Mouse (Mus musculus): Measurements from ENCODE around the gene Gm45194. TPM values are rescaled to one million over a fixed set of nuclear protein-coding genes. Genes with fewer than 3 reads are reported as not detected.

Gm45194 gene
- not detected for polyA plus RNA-seq (2012; fragmentation: generic; extraction: Trizol)
- long read RNA-seq, experiment 1: 0 reads
- long read RNA-seq, experiment 2: 0 reads

- Histone ChIP-seq H3K36me3 (ENCODE audit: control insufficient read depth, insufficient read depth) (no peaks in the 10 kb centered on the region), H3K79me2 (ENCODE audit: control insufficient read depth, insufficient read depth) (no peaks in the 10 kb centered on the region), H3K27me3 (ENCODE audit: control insufficient read depth, insufficient read depth, insufficient read length) (no peaks in the 10 kb centered on the region), H3K79me3 (ENCODE audit: low read depth) (no peaks in the 10 kb centered on the region), H3ac (ENCODE audit: control insufficient read depth, insufficient read length, low read depth) (no peak within 1 kb of the TSS), H3K4me3 (ENCODE audit: insufficient read depth, poor library complexity, severe bottlenecking) (no peak within 1 kb of the TSS)
- no peak for TF ChIP-seq MYOG (IDR thresholded peaks at IDR 0.05; ENCODE audit: control insufficient read depth, extremely low read depth, insufficient read length)
- TF ChIP-seq CTCF (IDR thresholded peaks at IDR 0.05; ENCODE audit: control insufficient read depth, insufficient read depth, insufficient read length): no peak
- TF ChIP-seq FOSL1 (IDR thresholded peaks at IDR 0.05; ENCODE audit: insufficient read depth, low read length, poor library complexity, severe bottlenecking): no peak
- TF ChIP-seq USF1 (IDR thresholded peaks at IDR 0.05; ENCODE audit: low read depth): no peak
- TF ChIP-seq CEBPB (IDR thresholded peaks at IDR 0.05; ENCODE audit: low read depth): no peak
- no peak for TF ChIP-seq MYOD1 (IDR thresholded peaks at IDR 0.05; ENCODE audit: control insufficient read depth, insufficient read length, low read depth)
- TF ChIP-seq MAX (IDR thresholded peaks at IDR 0.05): no peak
These were observed at the start of gene Gm45194 for GRCm38 (mm10) chrX:111891089-111891488. Gene Gm45194 (plus strand): TSS chrX:111891389.

DNA sequence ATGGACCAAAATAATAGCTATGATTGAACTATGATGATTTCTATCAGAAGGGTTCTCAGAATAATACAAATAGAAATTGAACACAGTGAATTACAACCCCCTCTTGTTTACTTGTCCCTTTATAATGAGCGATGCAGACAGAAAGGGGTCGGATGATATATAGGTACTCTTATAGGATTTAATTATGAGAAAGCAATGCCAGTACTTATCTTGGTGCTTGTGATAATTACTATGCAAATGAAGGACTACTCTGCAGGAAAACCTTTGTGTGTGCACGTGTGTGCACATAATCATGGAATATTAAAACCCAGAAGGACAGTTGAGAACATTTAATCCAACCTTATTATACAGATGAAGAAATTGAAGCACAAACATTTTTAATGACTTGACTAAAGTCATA, 35.3 kb upstream of the Gm45194 start:
- no peaks in the 10 kb centered on the region for H3K79me2 ChIP-seq (ENCODE audit: control insufficient read depth, insufficient read depth)
- no peaks in the 10 kb centered on the region for H3K36me3 ChIP-seq (ENCODE audit: control insufficient read depth, insufficient read depth)
- no peak overlapping the region for H3K4me3 ChIP-seq (ENCODE audit: insufficient read depth, poor library complexity, severe bottlenecking)
- H3ac ChIP-seq (ENCODE audit: control insufficient read depth, insufficient read length, low read depth): no peak overlapping the region
- no peaks in the 10 kb centered on the region for H3K79me3 ChIP-seq (ENCODE audit: low read depth)
- TF ChIP-seq FOSL1 (IDR thresholded peaks at IDR 0.05; ENCODE audit: insufficient read depth, low read length, poor library complexity, severe bottlenecking) (no peak), MYOD1 (IDR thresholded peaks at IDR 0.05; ENCODE audit: control insufficient read depth, insufficient read length, low read depth) (no peak), CTCF (IDR thresholded peaks at IDR 0.05; ENCODE audit: control insufficient read depth, insufficient read depth, insufficient read length) (no peak), CEBPB (IDR thresholded peaks at IDR 0.05; ENCODE audit: low read depth) (no peak), MAX (IDR thresholded peaks at IDR 0.05) (no peak), MYOG (IDR thresholded peaks at IDR 0.05; ENCODE audit: control insufficient read depth, extremely low read depth, insufficient read length) (no peak), USF1 (IDR thresholded peaks at IDR 0.05; ENCODE audit: low read depth) (no peak)
- no peaks in the 10 kb centered on the region for H3K27me3 ChIP-seq (ENCODE audit: control insufficient read depth, insufficient read depth, insufficient read length)

DNA sequence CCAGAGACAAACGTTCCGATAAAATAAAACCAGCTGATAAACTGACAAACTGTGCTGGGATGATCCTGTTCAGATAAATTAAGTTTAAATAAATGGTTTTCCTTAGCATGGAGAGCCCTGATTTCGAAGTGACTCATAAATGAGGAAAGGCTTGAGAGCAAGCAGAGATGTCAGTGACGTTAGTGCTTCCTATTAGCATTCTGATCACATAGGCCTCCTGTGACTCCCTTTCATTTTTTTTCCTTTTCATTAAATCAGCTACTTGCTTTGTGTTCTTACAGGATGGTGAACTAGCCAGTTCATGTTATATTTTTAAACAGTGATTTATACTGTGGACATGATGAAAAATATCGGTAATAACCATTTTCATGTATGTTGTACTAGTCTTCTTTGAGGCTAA, 9.9 kb upstream of the Gm45194 start:
- H3ac ChIP-seq (ENCODE audit: control insufficient read depth, insufficient read length, low read depth): no peak overlapping the region
- no peaks in the 10 kb centered on the region for H3K36me3 ChIP-seq (ENCODE audit: control insufficient read depth, insufficient read depth)
- no peak for TF ChIP-seq CTCF (IDR thresholded peaks at IDR 0.05; ENCODE audit: control insufficient read depth, insufficient read depth, insufficient read length)
- TF ChIP-seq MYOG (IDR thresholded peaks at IDR 0.05; ENCODE audit: control insufficient read depth, extremely low read depth, insufficient read length): no peak
- TF ChIP-seq MAX (IDR thresholded peaks at IDR 0.05): no peak
- no peak for TF ChIP-seq MYOD1 (IDR thresholded peaks at IDR 0.05; ENCODE audit: control insufficient read depth, insufficient read length, low read depth)
- TF ChIP-seq CEBPB (IDR thresholded peaks at IDR 0.05; ENCODE audit: low read depth): no peak
- no peak for TF ChIP-seq USF1 (IDR thresholded peaks at IDR 0.05; ENCODE audit: low read depth)
- TF ChIP-seq FOSL1 (IDR thresholded peaks at IDR 0.05; ENCODE audit: insufficient read depth, low read length, poor library complexity, severe bottlenecking): no peak
- H3K27me3 ChIP-seq (ENCODE audit: control insufficient read depth, insufficient read depth, insufficient read length): no peaks in the 10 kb centered on the region
- H3K4me3 ChIP-seq (ENCODE audit: insufficient read depth, poor library complexity, severe bottlenecking): no peak overlapping the region
- no peaks in the 10 kb centered on the region for H3K79me3 ChIP-seq (ENCODE audit: low read depth)
- no peaks in the 10 kb centered on the region for H3K79me2 ChIP-seq (ENCODE audit: control insufficient read depth, insufficient read depth)

GRCm38 (mm10) chrX:111894321-111895050, 3.3 kb downstream of the Gm45194 start:
- Histone ChIP-seq H3K27me3 (ENCODE audit: control insufficient read depth, insufficient read depth, insufficient read length) (no peaks in the 10 kb centered on the region), H3ac (ENCODE audit: control insufficient read depth, insufficient read length, low read depth) (no peak overlapping the region), H3K36me3 (ENCODE audit: control insufficient read depth, insufficient read depth) (no peaks in the 10 kb centered on the region), H3K79me3 (ENCODE audit: low read depth) (no peaks in the 10 kb centered on the region), H3K79me2 (ENCODE audit: control insufficient read depth, insufficient read depth) (no peaks in the 10 kb centered on the region), H3K4me3 (ENCODE audit: insufficient read depth, poor library complexity, severe bottlenecking) (no peak overlapping the region)
- TF ChIP-seq FOSL1 (IDR thresholded peaks at IDR 0.05; ENCODE audit: insufficient read depth, low read length, poor library complexity, severe bottlenecking) (no peak), CEBPB (IDR thresholded peaks at IDR 0.05; ENCODE audit: low read depth) (no peak), MAX (IDR thresholded peaks at IDR 0.05) (no peak), MYOG (IDR thresholded peaks at IDR 0.05; ENCODE audit: control insufficient read depth, extremely low read depth, insufficient read length) (no peak), CTCF (IDR thresholded peaks at IDR 0.05; ENCODE audit: control insufficient read depth, insufficient read depth, insufficient read length) (no peak), MYOD1 (IDR thresholded peaks at IDR 0.05; ENCODE audit: control insufficient read depth, insufficient read length, low read depth) (no peak), USF1 (IDR thresholded peaks at IDR 0.05; ENCODE audit: low read depth) (no peak)

- Histone ChIP-seq H3K4me3 (ENCODE audit: insufficient read depth, poor library complexity, severe bottlenecking) (no peak overlapping the region), H3K27me3 (ENCODE audit: control insufficient read depth, insufficient read depth, insufficient read length) (no peaks in the 10 kb centered on the region), H3K36me3 (ENCODE audit: control insufficient read depth, insufficient read depth) (no peaks in the 10 kb centered on the region), H3K79me2 (ENCODE audit: control insufficient read depth, insufficient read depth) (no peaks in the 10 kb centered on the region), H3ac (ENCODE audit: control insufficient read depth, insufficient read length, low read depth) (no peak overlapping the region), H3K79me3 (ENCODE audit: low read depth) (no peaks in the 10 kb centered on the region)
- TF ChIP-seq MYOD1 (IDR thresholded peaks at IDR 0.05; ENCODE audit: control insufficient read depth, insufficient read length, low read depth) (no peak), MAX (IDR thresholded peaks at IDR 0.05) (no peak)
These were observed 4.0 kb downstream of the Gm45194 start for GRCm38 (mm10) chrX:111895084-111895779.

Measured in C2C12 (cell line).